Mouse (Mus musculus) intestine, embryonic 14.5 days (tissue): ENCODE measurements around the gene Tmc4. TPM values are rescaled to one million over a fixed set of nuclear protein-coding genes. Genes with fewer than 3 reads are reported as not detected.

Experiments used
- ATAC-seq: fragments of 200-750 bp; cut with Nextera tagmentation; replicated peaks from 2 replicates; pipeline ENCODE4 v1.8.0; 2017; ENCODE audit warnings: low read depth, moderate number of reproducible peaks, moderate TSS enrichment, moderate library complexity; ENCODE audit not compliant: low FRiP score, low TSS enrichment
- DNase-seq: peaks from one replicate; pipeline ENCODE4 v3.0.0-alpha.2; 2018; ENCODE audit warnings: low spot score
- H3K27ac ChIP-seq: fragments of 300-500 bp; sonication (generic); 2 replicates; pipeline ENCODE4 v1.5.1; 2014; ENCODE audit warnings: low read depth, mild to moderate bottlenecking, control low read depth
- H3K27me3 ChIP-seq: fragments of 300-500 bp; sonication (generic); replicated peaks from 2 replicates; pipeline ENCODE4 v1.6.1; 2014; ENCODE audit warnings: low read length, control low read depth; ENCODE audit not compliant: control insufficient read depth, insufficient read depth
- H3K36me3 ChIP-seq: fragments of 300-500 bp; sonication (generic); 2 replicates; pipeline ENCODE4 v1.6.1; 2014; ENCODE audit warnings: low read length, control low read depth; ENCODE audit not compliant: control insufficient read depth, insufficient read depth
- H3K4me1 ChIP-seq: fragments of 300-500 bp; sonication (generic); replicated peaks from 2 replicates; pipeline ENCODE4 v1.6.1; 2014; ENCODE audit warnings: low read length, control low read depth, mixed read lengths; ENCODE audit not compliant: control insufficient read depth, insufficient read depth
- H3K4me2 ChIP-seq: fragments of 300-500 bp; sonication (generic); 2 replicates; pipeline ENCODE4 v1.6.1; 2014; ENCODE audit warnings: low read length
- H3K4me3 ChIP-seq: fragments of 300-500 bp; sonication (generic); 2 replicates; pipeline ENCODE4 v1.5.1; 2014; ENCODE audit warnings: low read depth, low read length, control low read depth, mixed read lengths
- H3K9ac ChIP-seq: fragments of 300-500 bp; sonication (generic); 2 replicates; pipeline ENCODE4 v1.6.1; 2014; ENCODE audit warnings: mild to moderate bottlenecking, low read length
- H3K9me3 ChIP-seq: fragments of 300-500 bp; sonication (generic); 2 replicates; pipeline ENCODE4 v1.6.1; 2016; ENCODE audit warnings: low read length, control low read depth; ENCODE audit not compliant: control insufficient read depth
- WGBS: fragments of 180-500 bp; shearing (Covaris S2); extraction: QIAGEN DNeasy Blood & Tissue Kit; methylation state at CpG from one replicate; pipeline ENCODE4 v1.1.7; 2014; 5-methylcytosine and 5-hydroxymethylcytosine counted together
- polyA plus RNA-seq: library from polyadenylated mRNA; unstranded; fragments of >200 nt; fragmentation: Nextera tagmentation; extraction: Ambion mirVana; gene quantifications from 2 replicates; pipeline ENCODE4 v1.2.1, GENCODE M21; 2014

The Tmc4 gene
- polyA plus RNA-seq, 1 experiment from 2014 or later = 64.1 TPM

DNA sequence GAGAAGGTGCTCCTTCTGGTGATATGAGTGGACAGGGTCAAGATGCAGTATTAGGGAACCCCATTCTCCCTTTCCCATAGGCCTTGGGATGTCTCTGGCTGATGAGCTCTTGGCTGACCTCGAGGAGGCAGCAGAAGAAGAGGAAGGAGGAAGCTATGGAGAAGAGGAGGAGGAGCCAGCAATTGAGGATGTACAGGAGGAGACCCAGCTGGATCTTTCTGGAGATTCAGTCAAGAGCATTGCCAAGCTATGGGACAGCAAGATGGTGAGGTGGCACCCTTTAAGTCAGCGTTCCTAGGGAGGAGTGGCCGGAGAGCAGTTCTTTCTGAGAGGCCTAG lies 46.9 kb downstream of the Tmc4 start:
- ATAC-seq = peak; percentile 3; the same call in 1 of the 2 replicates
- no peak for DNase-seq
- 58% methylated on average over 3 of the region's 3 CpGs for WGBS
- H3K4me3 ChIP-seq = peak overlapping the region; percentile 68
- peak overlapping the region; percentile 73 for H3K9ac ChIP-seq
- H3K4me1 ChIP-seq = peaks cover 14% of the 10 kb centered on the region
- H3K9me3 ChIP-seq = no peaks in the 10 kb centered on the region
- H3K27ac ChIP-seq = no peak overlapping the region
- no peaks in the 10 kb centered on the region for H3K27me3 ChIP-seq
- peak overlapping the region; percentile 78 for H3K4me2 ChIP-seq
- peaks cover 42% of the 10 kb centered on the region for H3K36me3 ChIP-seq

DNA sequence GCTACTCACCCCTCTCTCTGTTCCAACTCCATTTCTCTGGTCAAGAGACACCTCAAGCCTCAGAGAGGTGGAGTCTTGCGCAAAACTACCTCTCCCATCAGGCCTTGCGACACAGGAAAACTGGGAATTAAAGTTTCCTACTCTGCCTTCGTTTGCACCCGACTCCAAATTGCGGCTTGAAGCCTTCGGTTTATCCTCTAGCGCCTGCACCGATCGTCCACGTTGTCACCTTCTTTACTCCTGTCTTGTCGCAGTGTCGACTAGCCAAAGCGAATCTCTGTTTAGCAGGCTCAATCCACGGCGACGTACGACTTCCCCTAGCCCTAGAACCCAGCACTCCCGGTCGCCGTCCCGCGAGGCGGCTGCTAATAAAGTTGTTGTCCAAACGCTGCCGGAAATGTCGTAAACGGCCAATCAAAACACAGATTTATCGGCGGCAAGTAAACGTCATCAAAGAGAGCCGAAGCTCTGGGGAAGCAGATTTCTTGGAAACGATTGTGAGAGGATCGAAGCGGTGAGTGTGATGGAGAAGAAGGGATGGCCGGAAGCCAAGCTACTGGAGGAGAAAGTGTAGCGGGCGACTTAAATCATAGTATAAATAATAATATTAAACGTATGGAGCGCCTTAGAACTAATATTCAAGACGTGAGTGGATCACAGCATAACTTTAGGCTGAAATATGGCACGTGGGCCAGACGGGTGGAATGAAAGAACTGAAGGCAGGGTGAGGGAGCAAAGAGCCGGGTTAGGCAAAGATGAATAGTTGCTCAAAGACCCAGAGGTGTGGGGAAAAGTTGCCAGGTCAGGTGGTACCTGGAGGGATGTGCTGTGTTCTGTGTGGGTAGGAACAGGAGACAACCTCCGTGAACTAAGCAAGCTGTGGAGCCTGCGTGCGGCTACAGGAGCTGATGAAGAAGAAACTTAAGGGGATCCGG lies 47.5 kb downstream of the Tmc4 start, which contains the start of the genes Tfpt and Prpf31:
TSS of gene Tfpt (minus strand) at position 387 of the 935 bp plus-strand sequence.
TSS of gene Prpf31 (plus strand) at position 443 of the 935 bp plus-strand sequence.
- DNase-seq (peak; percentile 98), ATAC-seq (peak; percentile 90)
- 1% methylated on average over 47 of the region's 47 CpGs for WGBS
- no peaks in the 10 kb centered on the region for H3K9me3 ChIP-seq
- H3K4me2 ChIP-seq = peak within 1 kb of the TSS; percentile 97
- peak within 1 kb of the TSS; percentile 68 for H3K4me3 ChIP-seq
- peaks cover 42% of the 10 kb centered on the region for H3K36me3 ChIP-seq
- H3K27ac ChIP-seq = peak within 1 kb of the TSS; percentile 67
- no peaks in the 10 kb centered on the region for H3K27me3 ChIP-seq
- peaks cover 14% of the 10 kb centered on the region for H3K4me1 ChIP-seq
- peak within 1 kb of the TSS; percentile 73 for H3K9ac ChIP-seq

DNA sequence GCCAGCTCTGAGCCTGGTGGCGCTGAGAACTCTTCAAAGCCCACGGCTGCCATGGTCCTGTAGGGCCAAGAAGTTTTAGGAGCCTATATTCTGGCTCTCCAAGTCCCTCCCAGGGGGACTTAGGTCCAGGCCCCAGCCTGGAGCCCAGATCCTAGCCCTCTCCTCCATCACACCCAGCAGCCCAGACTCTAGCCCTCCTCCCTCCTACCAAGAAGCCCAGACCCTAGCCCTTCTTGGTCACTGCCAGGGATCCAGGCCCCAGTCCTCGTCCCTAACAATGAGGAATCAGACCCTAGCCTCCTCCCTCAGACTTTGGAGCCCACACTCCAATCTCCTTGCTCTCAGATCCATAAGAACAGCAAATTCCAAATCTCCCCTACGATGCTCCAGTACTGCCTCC lies 48.3 kb downstream of the Tmc4 start:
- Histone ChIP-seq H3K4me3 (peak overlapping the region; percentile 68), H3K9me3 (no peaks in the 10 kb centered on the region), H3K27me3 (no peaks in the 10 kb centered on the region), H3K4me2 (peak overlapping the region; percentile 97), H3K36me3 (peaks cover 44% of the 10 kb centered on the region), H3K4me1 (peaks cover 14% of the 10 kb centered on the region), H3K27ac (no peak overlapping the region), H3K9ac (peak overlapping the region; percentile 73)
- WGBS = 34% methylated on average over 4 of the region's 4 CpGs
- peak; percentile 24; the same call in 1 of the 2 replicates for ATAC-seq
- no peak for DNase-seq

DNA sequence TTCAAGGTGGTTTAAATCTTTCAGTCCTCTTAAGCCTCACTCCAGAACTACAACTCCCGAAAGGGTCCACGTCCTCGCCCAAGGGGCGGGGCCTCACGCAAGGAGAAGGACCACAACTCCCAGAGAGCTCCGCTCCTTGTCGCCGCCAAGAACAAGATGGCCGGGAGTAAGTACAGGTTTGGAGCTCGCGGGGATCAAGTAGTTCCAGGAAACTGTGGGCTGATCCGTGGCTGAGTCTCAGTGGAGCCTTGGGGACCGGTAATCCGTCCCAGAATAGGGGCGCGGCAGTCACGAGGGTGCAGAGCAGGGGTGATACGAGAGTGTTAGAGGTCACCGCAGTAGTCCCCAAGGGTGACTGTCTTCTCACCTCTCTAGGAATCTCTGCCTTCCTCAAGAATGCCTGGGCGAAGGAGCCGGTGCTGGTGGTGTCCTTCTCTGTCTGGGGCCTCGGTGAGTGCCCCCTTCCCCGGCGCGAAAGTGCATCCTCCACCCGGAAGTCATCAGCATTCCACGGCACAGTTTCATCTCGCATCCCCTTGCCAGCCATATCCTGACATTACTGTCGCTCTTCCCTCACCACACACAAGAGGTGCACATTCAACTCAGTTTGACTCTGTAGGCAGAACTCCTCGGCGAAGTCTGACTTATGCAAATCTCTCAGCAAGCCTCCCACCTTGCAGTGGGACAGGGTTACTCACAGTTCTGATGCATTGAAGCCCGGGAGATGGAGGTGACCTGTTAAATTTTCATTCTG lies 59.9 kb downstream of the Tmc4 start, which contains the start of gene Ndufa3:
TSS of gene Ndufa3 (plus strand) at position 132 of the 754 bp plus-strand sequence.
- peak within 1 kb of the TSS; percentile 85 for H3K4me2 ChIP-seq
- H3K27me3 ChIP-seq = no peaks in the 10 kb centered on the region
- H3K27ac ChIP-seq = peak within 1 kb of the TSS; percentile 51; the same call in 1 of the 2 replicates
- peaks cover 32% of the 10 kb centered on the region for H3K36me3 ChIP-seq
- H3K9ac ChIP-seq = peak within 1 kb of the TSS; percentile 84
- H3K9me3 ChIP-seq = no peaks in the 10 kb centered on the region
- H3K4me3 ChIP-seq = peak within 1 kb of the TSS; percentile 72
- peak; percentile 96 for ATAC-seq
- peak; percentile 86 for DNase-seq
- H3K4me1 ChIP-seq = peaks cover 7% of the 10 kb centered on the region; the same call in 1 of the 2 replicates
- under 1% methylated on average over 32 of the region's 32 CpGs for WGBS

DNA sequence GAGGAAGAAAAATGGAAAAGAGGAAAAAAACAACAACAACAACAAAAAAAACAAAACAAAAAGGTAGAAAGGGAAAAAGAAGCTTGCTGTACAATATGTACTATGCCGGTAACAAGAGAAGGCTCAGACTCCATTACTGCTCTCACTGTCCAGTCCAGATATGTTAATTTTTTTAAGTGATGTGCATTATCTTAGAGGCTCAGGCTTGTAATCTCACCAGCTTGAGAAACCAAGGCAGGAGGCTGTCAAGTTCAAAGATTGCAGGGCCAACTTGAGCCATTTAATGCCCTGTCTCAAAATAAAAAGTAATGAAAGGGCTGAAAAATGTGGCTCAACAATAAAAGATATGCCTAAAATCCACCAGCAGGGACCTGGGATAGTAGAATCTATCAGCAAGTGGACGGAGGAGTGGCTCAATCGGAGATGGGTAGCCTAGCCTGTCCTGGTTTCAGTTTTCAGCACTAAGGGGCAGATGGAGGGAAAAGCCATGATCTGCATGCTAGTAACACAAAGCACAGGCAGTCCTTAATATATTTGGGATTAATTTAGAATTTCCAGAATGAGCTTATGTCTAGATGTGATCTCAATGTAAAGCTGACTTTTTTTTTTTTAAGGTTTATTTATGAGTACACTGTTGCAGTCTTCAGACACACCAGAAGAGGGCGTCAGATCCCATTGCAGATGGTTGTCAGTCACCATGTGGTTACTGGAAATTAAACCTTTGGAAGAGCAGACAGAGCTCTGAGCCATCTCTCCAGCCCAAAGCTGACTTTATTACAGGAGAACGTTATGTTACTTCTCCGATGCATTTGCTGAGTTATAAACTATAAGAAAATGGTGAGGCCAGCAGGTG lies 60.7 kb downstream of the Tmc4 start:
- Histone ChIP-seq H3K9ac (no peak overlapping the region), H3K4me1 (peaks cover 7% of the 10 kb centered on the region; the same call in 1 of the 2 replicates), H3K4me2 (0 out of 2 replicates have a peak overlapping the region, but pooled peaks have one; percentile 20), H3K36me3 (peaks cover 25% of the 10 kb centered on the region), H3K27me3 (no peaks in the 10 kb centered on the region), H3K9me3 (no peaks in the 10 kb centered on the region), H3K27ac (no peak overlapping the region), H3K4me3 (peak overlapping the region; percentile 72)
- 39% methylated on average over 6 of the region's 6 CpGs for WGBS
- ATAC-seq (peak; percentile 20), DNase-seq (no peak)

DNA sequence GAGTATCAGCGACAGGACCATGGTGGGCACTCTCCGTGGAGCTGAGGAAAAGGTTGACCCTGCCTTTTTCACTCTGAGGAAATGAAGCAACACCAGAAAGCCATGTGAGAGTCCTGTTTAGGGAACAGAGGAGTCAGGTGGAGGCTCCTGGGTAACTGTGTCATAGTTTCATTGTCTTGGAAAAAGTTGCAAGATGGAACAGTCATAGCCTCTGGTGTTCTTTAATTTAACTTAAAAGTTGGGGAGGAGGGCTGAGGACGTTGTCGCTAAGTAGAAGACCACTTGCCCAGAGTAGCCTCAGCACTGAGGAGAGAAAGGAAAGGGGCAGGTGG lies 61.3 kb downstream of the Tmc4 start, which contains the start of gene Oscar:
TSS of gene Oscar (minus strand) at position 101 of the 332 bp plus-strand sequence.
- ATAC-seq = no peak
- no peak within 1 kb of the TSS for H3K9ac ChIP-seq
- H3K27me3 ChIP-seq = no peaks in the 10 kb centered on the region
- peaks cover 19% of the 10 kb centered on the region for H3K36me3 ChIP-seq
- H3K4me2 ChIP-seq = 0 out of 2 replicates have a peak within 1 kb of the TSS, but pooled peaks have one; percentile 20
- H3K27ac ChIP-seq = no peak within 1 kb of the TSS
- 85% methylated on average over 4 of the region's 4 CpGs for WGBS
- no peaks in the 10 kb centered on the region for H3K9me3 ChIP-seq
- H3K4me3 ChIP-seq = peak within 1 kb of the TSS; percentile 72; the same call in 1 of the 2 replicates
- peaks cover 7% of the 10 kb centered on the region; the same call in 1 of the 2 replicates for H3K4me1 ChIP-seq
- no peak for DNase-seq
